Mouse (Mus musculus) adrenal gland, postnatal 14 days (tissue): ENCODE measurements around the gene Dcaf4. TPM values are rescaled to one million over a fixed set of nuclear protein-coding genes. Genes with fewer than 3 reads are reported as not detected.
A peak's percentile ranks its signal among the peaks of the same experiment; 100 is the strongest.

Source experiments
- DNase-seq: peaks from one replicate; pipeline ENCODE4 v3.0.0; 2021; ENCODE audit warnings: mixed read lengths
- long read RNA-seq, 2 experiments: library from polyadenylated mRNA; stranded (forward); transcript quantifications; one replicate each; pipeline ENCODE4 v2.0.0; 2021
- total RNA-seq: library from RNA; stranded (reverse); gene quantifications from 2 replicates; pipeline ENCODE4 v1.2.3, GENCODE M21; 2021

Dcaf4 gene
- total RNA-seq: 45.2 and 45.4 TPM in 2 replicates
- long read RNA-seq, experiment 1, transcript Dcaf4-201 (14 exons, 2,008 nt): major isoform, 73 of 106 reads
- long read RNA-seq, experiment 1, partial matches to known transcripts: 9 of 106 reads
- long read RNA-seq, experiment 1, other reads (novel, unspliced or antisense): 23 of 106 reads
- long read RNA-seq, experiment 2, transcript Dcaf4-201 (14 exons, 2,008 nt): major isoform, 42 of 57 reads
- long read RNA-seq, experiment 2, partial matches to known transcripts: 6 of 57 reads
- long read RNA-seq, experiment 2, other reads (novel, unspliced or antisense): 8 of 57 reads

DNA sequence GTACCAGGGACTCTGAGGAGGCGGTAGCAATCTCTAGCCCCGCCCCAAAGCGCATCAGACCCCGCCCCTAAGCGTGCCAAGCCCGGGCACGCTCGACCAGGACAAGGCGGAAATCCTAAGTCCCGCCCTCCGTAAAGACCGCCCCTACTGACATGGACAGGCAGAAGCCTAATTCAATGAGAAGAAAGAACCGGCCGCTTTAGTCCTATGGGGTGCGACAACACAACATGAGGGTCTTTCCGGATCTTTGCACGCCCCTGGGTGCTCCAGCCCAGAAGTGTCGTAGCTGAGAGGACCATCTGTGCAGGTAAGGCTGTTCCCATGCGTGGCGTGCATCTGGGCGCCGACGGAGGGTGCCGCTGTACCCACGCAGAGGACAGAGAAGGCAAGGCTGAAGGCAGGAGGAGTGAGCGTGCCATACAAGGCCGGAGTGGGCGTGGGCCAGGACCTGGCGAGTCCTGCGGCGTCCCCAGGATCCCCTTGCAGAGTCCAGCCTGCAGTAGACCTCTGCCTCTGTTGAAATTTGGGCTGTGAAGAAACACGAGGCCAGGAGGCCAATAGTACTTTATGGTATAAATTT lies at the start of gene Dcaf4:
TSS of gene Dcaf4 (plus strand) at position 156 of the 580 bp plus-strand sequence.
- DNase-seq: peak; percentile 99

DNA sequence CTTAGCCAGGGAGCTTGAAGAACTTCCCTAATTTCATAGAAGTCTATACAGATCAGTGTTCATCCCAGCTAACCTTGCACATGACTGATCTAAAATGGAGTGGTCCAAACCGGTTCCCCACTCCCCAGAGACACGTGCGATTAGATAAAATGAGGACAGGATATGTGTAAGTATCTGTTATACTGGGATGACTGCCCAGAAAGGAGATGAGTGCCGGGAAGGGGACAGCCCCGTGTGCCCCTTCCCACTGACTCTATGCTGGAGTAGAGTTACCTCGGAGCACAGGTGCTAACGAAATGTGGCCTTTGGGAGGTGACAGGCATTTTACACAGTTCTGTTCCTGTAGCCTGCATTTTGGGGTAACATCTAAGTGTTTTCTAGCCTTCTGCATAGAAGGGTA lies 48.5 kb upstream of the Dcaf4 start:
- DNase-seq: no peak

DNA sequence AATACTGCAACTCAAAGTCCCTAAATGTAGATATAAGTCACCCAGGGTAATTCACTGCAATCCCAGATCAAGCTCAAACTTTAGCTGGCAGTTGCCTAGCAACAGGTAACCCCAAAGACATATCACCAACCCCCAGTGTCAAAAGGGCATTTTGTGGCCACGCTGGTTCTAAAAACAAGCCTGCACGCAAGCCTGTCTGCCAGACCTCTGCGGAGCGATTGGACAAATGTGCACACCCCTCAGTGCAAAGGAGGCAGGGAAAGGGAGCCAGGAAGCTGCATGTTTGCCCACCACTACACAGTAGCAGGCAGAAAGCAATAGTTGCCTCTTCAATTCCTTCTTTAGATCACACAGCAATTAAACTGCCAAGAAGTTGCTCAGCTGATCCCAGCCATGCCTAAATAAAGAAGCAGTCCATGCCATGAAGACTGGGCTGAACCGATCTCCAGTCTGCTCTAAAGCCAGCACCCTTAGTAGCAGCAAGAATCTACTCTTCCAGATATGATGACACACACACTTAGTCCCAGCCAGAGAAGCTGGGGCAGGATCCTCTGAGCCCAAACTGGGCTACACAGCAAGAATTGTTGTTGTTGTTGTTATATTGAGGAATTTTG lies 46.2 kb upstream of the Dcaf4 start:
- DNase-seq: no peak

DNA sequence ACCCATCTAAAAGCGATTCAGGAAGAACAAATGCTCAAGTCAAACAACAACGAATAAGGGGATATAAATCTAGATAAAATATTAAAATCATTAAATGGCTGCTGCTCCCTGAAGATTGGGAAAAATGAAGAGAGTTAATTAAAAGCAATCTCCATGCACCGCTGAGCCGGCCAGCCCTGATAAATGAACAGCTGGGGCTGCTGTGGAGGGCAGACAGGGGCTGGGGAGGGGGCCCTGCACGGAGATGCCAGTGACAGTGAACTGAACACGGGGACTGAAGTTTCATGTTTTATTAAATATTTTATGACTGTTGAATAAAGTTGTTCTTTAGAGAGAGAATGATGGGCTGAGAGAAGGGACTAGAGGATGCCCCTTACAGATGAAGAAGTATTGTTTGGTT lies 44.8 kb upstream of the Dcaf4 start:
- DNase-seq: no peak

DNA sequence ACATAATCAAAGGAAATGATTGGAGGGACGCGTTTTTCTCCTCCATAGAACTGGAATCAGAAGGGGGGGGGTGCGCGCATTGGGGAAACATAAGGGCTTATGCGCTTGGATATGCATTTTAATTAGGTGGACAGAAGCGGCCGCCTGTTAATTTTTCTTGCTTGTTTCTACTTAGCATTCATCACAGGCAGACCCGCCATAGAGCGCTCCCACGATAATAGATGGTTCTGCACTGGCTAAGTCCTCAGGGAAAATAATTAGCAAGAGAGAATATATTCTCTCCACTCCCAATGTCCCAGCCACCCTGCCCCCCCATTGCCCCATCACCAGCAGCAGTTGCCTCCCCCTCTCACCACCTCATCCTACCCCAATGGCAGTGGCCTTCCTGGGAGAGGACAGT lies 44.0 kb upstream of the Dcaf4 start:
- no peak for DNase-seq

DNA sequence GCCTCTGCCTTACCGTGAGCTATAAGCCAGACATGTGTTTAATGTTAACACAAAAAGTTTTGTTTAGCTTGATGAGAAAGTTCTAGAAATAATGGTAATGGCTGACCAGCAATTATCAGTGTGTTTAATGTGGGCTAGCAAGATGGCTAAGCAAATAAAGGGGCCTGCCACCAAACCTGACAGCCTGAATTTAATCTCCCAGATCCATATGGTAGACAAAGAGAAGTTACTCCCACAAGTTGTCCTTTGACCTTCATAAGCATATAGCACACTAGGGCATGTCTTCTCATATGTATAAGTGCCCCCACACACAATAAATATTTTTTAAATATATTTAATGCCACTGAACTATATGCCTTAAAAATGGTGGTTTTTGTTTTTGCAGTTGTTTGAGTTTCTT lies 41.1 kb upstream of the Dcaf4 start:
- no peak for DNase-seq

DNA sequence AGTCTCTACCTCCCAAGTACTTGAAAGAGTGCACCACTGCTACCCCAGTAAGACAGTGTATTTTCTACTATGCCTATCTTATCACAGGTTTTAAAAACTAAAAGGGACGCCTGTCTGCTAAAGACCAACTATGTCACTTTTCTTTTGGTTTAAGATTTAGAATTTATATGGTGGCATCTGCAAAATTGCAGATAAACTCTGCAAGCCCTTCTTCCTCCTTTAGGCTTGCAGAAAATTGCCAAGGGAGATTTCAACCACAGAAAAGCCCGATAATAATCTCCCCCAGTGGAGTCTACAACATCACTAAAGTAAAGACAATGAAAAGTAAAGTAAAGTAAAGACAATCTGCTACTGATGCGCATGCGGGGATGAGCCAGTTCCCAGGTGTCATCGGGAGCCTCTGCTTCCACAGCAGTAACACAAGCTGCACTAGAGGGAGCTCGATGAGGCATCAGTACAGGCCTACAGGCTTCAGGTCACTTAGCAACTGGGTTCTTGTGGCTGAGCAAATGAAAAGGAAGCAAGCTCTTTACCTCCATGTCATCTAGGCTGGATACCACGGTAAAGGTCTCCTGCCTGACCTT lies 40.4 kb upstream of the Dcaf4 start:
- no peak for DNase-seq

DNA sequence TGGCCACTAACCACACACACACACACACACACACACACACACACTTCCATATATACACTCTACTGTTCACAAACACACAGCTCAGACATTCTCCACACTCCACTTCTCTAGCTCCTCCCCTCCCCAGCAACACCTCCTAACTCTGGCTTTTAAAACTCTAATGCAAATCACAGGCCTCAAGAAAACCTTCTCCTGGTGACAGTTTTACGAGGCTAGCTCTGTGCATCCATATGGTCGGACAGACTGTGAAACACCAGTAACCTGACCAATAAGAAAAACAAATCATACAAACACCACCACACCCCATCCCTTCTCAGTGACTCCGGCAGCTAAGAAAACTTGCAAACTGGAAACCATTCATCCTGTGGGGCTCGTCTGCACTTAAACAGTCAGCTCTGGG lies 38.8 kb upstream of the Dcaf4 start:
- DNase-seq: no peak

DNA sequence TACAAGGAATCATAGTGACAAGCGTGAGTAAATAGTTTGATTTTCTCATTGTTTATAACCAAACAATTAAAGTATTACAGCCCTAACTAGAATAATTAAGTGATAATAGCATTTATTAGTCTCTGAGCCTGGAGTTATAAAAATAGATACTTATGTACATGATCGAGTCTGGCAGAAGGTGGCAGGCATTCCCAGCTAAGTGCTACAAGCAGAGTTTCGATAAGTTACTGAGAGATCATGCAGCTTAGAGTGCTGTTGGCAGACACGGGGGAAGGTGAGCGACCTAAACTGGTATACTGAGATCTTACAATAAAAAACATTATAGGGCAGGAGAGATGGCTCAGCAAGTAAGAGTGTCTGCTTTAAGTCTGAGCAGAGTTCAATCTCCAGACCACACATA lies 36.6 kb upstream of the Dcaf4 start:
- no peak for DNase-seq

DNA sequence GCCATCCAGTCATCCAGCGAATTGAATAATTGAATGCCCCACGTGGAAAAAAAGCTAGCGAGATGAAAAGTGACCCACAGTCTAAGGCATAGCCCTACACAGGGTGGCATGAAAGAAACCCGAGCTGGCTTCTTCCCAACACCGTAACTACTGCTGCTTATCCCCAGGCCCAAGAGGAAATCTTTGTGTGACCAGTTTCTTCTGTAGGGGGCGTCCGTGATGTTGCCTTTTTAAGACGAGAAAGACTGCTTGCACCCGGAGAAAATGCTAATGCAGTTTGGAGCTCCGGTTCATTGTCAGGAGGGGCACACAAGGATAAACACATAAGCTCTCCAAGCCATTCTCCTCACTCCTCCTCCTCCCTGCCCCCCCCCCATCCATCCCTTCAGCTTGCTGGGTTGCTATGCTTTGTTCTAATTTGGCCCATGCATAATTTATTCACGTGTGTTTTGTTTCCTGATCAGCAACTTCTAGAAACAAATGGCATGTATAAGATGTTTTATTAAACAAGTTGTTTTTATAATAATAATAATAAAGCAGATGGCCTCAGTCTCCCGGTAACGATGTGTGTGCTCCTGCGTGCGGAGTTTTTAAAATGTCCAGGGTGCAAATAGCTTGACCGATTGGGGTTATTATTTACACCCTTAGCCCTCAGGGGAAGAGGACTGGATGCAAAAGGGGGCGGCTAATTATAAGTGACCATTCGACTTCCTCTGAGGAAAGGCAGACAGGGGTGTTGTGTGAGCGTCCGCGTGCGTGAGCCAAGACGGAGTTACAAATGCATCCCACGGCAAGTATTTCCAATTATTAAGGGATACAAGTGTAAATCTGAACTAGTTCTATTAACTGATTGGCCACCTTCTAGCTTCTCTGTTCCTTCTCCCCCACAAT lies 35.2 kb upstream of the Dcaf4 start:
- DNase-seq: no peak

DNA sequence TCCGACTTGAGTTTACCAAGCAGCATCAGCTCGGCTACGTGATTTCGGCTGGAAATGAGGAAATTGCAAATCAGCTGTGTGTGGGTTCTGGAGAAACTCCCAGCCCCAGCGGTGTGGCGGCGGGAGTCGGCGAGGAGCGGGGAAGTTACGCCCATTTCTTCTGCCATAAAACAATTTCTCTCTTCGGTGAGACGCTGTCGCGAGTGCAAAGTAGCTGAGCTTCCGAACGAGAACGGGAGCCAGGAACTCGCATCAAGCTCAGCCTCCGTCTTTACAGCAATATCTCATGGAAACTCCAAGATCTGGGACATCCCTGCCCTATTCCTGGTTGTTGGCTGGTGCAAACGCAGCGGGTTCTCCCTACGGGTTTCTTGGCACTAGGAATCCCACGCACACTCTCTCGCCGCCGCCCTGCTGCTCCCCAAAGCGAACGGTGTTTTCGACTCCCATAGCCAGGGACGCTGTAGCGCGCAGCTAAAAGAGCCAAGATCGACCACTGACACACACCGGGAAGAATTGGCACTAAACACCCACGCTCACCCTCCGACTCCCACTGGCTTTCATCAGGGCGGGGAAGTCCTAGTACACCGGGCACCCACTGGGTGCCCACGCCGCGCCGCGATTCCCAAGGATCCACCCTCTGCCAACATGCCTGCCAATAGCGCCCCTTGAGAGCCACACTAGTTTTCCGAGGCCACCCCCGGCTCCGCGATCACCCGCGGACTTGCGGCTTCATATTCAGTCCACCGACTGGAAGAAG lies 34.2 kb upstream of the Dcaf4 start:
- DNase-seq: peak; percentile 37

DNA sequence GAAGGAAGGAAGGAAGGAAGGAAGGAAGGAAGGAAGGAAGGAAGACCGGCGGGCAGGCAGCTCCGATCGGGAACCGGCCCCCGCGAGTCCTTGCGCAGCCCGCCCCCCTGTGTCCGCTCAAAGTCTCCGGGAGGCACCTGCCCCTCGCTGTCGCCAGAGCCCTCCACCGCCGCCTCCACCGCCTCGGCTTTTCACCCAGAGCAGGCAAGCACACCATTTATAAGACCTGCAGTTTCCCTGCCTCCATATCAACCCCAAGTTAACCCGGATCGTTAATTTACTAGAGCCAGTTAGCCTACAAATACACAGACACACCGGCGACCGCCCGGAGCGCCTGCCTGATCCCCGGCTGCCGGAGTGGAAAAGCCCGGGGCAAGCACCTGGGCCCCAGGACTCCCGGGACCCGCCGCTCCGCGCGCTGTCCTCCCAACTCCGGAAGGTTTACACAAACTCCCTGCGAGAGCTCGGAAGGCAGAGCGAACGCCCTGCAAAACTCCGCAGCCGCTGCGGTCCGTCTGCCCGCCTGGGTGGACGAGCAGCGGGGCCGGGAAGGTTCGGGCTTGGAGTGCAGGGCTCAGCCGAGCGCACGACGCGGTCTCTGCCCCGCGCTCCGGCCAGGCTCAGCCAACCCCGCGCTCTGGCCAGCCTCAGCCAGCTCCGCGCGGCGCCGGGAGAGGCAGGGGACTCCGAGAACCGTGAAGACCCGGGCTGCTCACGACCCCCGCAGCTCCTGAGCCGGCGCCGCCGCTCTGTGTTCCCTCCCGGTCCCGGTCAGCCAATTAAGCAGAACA lies 33.4 kb upstream of the Dcaf4 start:
- peak; percentile 76 for DNase-seq

DNA sequence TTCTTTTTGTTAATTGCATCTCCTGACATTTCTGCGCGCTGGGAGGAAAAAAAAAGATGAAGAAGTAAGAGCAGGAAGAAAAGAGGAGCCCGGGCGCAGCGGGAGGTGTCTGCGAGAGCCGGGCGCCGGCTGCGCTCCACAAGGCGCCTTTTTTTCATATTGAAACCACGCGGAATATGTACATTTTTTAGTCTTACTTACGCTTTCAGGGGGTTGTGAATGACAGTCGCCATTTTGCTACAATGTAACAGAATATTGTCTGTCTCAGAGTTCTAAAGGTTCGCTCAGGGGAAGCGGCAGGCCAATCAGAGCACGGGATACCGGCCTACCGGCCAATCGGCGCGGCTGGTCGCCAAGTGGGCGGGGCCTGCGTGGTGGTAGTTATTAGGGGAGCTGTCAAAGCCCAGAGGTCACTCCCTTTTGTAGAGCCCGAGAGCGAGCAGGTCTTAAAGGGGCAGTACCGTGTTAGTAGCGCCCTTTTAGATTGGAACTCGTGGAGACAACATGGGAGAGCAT lies 32.7 kb upstream of the Dcaf4 start, which contains the start of gene Dpf3:
TSS of gene Dpf3 (minus strand) at position 241 of the 516 bp plus-strand sequence.
- peak; percentile 100 for DNase-seq

DNA sequence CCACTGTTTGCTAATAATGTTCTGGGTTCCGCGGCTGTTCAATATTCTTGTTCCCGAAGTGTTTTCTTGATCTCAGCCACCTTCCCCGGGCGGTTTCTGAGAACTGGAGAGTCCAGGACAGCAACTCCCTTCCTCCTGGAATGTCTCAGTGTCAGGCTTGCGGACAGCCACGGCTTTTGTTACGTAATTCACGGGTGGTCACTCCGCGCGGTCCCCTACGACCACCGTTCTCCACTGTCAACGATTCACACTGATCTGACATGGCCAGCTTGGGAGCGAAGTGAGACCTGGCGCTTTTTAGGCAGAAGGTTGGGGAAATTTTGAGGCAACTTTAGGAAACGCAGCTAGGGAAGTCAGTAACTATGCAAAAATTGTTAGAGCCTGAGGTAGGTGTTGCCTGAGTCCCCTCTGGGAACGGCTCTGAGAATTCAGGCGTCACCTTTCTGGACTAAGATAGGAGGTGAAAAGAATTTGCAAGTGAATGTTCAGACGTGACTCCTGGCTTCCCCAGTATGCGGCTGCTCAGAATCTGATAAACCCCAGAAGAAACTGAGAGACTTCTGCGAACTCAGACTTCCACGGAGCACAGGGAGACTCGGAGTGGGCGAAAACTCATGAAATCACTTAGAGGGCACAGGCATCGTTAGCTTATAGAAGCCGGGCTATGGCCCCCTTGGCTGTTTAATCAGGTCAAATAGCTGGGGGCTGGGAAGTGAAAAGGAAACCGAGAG lies 31.9 kb upstream of the Dcaf4 start:
- peak; percentile 26 for DNase-seq

DNA sequence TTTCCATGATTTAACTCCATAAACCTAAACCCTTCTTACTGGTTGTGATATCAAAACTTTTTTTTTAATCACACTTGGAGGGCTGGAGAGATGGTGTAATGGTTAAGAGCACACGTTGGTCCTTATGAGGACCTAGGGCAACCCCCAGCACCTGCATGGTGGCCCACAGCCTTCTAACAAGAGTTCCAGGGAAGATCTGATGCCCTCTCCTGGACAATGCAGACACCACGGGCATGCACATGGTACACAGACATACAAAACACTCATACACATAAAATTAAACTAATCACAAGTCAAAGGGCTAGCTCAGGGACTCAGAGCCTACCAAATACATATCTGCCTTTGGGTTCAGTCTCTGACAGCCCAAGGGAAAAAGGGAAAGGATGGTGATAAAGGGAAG lies 30.5 kb upstream of the Dcaf4 start:
- no peak for DNase-seq

DNA sequence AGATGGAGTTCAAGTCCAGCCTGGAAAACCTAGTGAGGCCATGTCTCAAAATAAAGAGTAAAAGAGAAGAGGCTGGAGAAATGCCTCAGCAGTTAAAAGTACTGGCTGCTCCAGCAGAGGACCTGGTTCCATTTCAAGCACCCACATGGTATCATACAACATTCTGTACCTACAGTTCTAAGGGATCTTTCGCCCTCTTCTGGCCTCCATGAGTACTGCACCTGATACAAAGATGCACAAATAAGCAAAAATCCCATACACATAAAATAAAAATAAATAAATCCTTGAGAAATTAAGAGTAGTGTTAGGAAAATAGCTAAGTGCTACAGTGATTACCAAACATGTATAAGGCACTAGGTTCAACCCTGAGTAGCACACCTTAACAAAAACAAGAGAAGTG lies 28.7 kb upstream of the Dcaf4 start:
- peak; percentile 24 for DNase-seq

DNA sequence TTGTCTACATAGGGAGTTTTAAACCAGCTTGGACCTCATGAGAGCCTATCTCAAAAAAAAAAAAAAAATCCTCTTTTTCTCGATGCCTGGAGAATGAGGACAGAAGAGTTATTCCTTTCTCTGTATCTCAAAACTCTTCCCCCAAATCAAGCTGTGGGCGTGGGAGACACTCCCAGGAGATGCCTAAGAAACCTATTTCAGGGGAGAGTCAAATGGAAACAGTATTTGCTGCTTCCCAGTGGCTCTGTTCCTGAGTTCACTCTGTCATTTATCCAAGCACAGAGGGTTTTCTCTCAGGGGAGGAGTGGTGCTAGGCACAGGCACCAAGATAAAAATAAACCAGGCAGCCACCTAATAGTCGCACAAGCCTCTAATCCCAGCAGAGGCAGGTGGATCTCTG lies 27.5 kb upstream of the Dcaf4 start:
- no peak for DNase-seq

DNA sequence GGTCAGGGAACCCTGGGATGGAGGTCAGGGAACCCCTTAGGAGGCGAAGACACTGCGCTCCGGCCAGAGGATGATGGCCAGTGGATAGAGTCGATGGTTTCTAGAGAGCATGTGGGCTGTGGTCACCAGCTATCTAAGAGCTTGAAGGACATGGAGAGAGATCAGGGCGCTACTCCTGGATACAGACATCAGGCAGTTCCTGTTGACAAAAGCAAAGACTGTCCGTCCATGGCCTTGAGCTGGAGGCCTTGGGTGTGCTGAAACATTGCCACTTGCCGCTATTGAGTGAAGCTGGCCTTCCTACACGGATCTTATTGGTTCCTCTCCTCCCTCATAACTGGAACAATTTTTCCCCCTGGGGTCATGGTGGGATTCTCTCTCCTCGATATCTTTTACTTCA lies 26.1 kb upstream of the Dcaf4 start:
- peak; percentile 62 for DNase-seq

DNA sequence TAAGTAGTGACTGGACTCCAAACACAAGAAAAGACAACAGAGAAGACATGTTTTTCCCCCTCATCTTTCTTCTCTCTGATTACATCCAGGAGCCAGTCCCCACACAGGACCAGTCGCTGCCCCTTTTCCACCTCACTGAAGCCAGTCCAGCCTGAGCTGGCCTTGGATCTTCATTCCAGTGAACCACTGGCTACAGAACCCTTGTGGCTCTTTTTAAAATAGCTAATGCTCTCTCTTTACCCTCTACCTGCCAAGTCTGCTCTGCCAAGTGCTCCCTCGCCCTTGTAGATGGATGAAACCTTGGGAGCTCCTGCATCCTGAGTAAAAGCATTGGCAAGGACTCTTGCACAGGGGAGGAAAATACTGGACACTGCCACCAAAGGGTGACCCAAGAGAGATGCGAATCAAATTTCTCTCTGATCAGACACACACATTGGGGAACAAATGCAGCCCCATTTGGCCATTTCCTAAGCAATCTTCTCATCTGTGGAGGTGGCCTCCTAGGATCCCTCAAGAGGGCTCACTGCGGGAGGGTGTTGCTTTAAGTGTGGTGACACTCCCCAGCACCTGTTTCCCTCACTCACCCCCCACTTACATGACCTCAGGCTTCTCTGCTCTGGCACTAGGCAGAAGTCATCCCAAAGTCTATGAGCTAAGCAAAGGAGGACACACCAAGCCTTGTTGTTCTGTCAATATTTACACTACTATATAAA lies 24.9 kb upstream of the Dcaf4 start:
- no peak for DNase-seq
